Mouse (Mus musculus) naive thymus-derived CD4-positive, alpha-beta T cell, adult 2 months (primary cell): ENCODE measurements around the gene Nlgn3.

ENCODE experiments used
- DNase-seq: peaks from one replicate; pipeline ENCODE4 v3.0.0-alpha.2; 2011; ENCODE audit warnings: low read depth

Nlgn3 gene

GRCm38 (mm10) chrX:101299055-101299454, at the start of gene Nlgn3:
Gene Nlgn3 (plus strand): TSS chrX:101299168.
- DNase-seq, result no peak

DNA sequence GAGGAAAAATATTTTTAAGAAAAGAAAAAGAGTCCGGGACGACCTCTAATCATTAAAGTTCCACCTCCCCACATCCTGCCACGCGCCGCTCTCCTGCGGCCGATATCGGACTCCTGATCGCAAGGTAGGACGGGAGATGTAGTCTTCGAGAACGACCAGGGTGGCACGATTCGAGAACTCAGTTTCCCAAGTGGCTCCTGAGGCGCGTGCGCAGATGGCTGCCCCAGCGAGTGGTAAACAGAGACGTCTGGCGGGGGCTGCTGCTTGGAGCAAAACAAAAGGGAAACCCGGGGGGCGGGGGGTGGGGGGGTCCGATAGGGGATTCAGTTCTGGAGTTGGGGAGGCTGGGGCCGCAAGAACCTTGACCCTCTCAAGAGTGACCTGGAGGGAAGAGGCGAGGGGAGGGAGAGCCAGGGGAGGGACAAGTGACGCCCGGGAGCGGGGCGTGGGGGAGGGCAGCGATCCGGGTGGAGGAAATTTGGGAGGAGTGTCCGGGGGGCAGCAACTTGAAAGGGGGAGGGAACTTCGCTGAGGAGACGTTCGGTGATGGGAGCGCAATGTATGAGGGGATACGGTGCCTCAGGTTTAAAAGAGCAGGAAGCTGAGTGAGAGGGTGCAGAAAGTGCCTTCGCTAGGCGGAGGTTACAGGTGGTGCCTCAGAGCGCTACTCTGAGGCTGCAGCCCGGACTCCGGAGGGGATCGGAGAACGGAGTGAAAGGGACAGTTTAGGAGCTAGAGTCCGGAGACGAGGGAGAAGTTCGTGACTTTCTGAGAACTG, 44.8 kb upstream of the Nlgn3 start, which contains the start of gene Foxo4:
Foxo4 (plus strand) TSS at position 577 of the 778 bp plus-strand sequence.
- peak; percentile 90 for DNase-seq

DNA sequence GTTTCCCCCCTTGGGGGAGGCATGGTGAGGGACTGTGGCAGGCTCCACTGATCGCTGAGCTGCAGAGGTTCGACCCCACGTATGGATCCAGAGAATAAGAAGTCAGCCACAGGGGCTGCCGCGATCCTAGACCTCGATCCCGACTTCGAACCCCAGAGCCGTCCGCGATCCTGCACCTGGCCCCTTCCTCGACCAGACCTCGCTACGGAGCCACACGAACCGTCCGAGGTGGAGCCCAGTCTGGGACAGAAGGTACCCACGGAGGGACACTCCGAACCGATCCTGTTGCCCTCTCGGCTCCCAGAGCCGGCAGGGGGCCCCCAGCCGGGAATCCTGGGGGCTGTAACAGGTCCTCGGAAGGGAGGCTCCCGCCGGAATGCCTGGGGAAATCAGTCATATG, 44.2 kb upstream of the Nlgn3 start:
- no peak for DNase-seq

DNA sequence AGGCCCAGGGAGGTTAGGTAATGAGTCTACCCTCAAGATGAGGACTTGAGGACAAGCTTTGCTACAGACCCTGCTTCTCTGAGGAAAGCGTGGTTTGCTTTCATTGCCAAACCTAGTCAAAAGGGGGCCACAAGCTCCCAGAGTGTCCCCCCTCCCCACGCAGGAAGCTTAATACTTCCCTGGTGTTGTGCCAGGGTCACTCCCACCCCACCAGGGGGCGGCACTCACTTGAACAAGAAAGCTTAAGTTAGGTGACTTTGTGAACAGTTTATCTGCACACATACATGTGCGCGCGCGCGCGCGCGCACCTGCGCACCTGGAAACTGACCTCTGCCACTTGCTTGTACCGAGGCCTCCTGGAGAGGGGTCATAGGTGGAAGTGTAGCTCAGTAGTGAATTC, 42.4 kb upstream of the Nlgn3 start:
- DNase-seq, result peak; percentile 76

GRCm38 (mm10) chrX:101260441-101261325, 38.3 kb upstream of the Nlgn3 start:
- DNase-seq, result peak; percentile 47

GRCm38 (mm10) chrX:101263892-101264291, 35.1 kb upstream of the Nlgn3 start, which contains the start of gene Gm614:
Gene Gm614 (minus strand): TSS chrX:101263992.
- DNase-seq, result no peak

DNA sequence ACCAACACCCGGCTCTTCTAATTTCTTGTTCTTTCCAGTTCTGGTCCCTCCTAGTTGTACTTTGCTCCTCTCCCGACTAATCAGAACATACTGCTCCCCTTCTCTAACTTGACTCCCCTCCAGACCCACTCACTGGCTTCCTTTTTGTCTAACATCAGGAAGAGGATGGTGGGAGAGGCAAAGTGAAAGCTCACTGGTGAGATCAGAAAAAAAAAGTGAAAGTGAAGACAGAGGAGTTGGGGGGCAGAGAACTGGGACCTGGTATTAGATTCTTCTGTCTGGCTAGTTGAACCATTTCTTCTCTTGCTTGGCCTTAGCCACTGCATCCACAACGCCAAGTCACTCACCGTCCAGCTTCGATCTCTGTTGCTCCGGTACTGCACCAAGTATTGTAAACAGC, 32.3 kb upstream of the Nlgn3 start:
- DNase-seq, result no peak

GRCm38 (mm10) chrX:101268025-101268754, 30.8 kb upstream of the Nlgn3 start, which contains the start of gene Il2rg:
Gene Il2rg (minus strand): TSS chrX:101268255.
- peak; percentile 88 for DNase-seq

DNA sequence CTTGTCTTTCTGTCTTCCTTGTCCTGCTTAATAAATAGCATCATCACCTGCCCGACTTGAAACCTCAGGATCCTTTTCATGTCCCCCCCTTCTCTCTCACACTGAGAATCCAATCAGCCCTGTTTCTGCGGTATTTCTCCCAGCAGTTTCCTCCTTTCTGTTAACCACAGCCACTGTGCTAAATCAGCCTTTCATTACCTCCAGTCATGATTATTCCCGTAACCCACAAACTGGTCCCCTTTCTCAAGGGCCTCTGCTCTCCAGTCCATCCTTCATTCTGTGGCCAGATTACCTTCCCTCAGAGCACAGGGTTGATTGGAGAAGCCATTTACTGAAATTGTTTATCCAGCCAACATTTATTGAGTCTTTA, 30.2 kb upstream of the Nlgn3 start, which contains the start of gene Gm20489:
Gm20489 (minus strand) TSS at position 269 of the 370 bp plus-strand sequence.
- DNase-seq, result no peak

- peak; percentile 64 for DNase-seq
These were observed 25.6 kb upstream of the Nlgn3 start for GRCm38 (mm10) chrX:101273410-101273809.

GRCm38 (mm10) chrX:101273875-101274738, 24.9 kb upstream of the Nlgn3 start, which contains the start of gene Med12:
Gene Med12 (plus strand): TSS chrX:101274030.
- DNase-seq, result peak; percentile 87

DNA sequence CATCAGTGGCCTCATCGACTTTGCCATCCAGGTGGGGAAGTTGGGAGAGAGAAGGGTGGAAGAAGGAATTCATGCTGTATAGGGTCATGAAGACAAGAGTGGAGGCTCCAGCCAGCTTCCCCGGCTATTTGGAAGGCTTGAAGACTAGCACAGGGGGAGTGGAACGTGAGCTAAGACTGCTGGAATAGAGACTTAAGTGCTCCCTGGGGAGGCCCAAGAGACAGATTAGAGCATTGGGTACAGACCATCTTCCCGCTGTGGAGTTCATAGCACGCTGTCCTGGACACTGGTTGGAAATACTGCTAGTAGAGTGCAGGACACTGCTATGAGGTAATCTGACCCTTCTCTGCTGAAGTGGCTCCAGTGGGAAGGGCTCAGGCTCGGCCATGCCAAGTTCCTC, 16.2 kb upstream of the Nlgn3 start:
- DNase-seq, result no peak

GRCm38 (mm10) chrX:101285534-101285933, 13.4 kb upstream of the Nlgn3 start:
- peak; percentile 77 for DNase-seq

GRCm38 (mm10) chrX:101285953-101286670, 12.9 kb upstream of the Nlgn3 start:
- no peak for DNase-seq

DNA sequence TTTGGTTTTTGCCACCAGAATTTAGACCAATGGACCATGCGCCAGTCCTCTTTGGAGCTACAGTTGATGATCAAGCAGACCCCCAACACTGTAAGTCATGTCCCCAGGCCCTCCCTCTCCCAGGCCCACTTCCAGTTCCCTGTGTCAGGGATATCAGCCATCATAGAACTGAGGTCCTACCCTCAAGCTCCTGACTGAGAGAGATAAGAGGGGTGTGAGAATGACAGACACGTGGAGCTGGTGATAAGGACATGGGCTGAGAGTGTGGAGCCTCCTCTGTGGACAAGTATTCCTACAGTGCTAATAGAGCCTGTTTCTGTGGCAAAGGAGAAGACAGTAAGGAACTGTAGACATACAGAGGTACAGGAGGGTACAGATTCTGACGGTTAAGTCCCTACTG, 11.4 kb upstream of the Nlgn3 start:
- DNase-seq, result no peak

GRCm38 (mm10) chrX:101288432-101288831, 10.5 kb upstream of the Nlgn3 start:
- no peak for DNase-seq

DNA sequence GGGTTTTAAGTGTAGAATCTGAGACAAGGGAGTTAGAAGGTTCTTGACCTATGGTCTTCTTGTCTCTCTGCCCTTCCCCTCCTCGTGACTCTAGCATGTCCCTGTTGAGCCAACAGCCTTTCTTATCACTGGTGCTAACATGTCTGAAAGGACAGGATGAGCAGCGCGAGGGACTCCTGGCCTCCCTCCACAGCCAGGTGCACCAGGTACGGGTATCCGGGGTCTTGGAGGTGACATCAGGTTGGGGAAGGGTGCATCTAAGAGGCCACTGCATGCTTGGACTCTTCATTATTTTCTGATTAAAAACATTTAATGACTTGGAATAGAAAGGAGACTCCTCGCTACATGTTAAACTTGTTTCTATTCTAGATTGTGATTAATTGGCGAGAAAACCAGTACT, 9.9 kb upstream of the Nlgn3 start:
- no peak for DNase-seq

DNA sequence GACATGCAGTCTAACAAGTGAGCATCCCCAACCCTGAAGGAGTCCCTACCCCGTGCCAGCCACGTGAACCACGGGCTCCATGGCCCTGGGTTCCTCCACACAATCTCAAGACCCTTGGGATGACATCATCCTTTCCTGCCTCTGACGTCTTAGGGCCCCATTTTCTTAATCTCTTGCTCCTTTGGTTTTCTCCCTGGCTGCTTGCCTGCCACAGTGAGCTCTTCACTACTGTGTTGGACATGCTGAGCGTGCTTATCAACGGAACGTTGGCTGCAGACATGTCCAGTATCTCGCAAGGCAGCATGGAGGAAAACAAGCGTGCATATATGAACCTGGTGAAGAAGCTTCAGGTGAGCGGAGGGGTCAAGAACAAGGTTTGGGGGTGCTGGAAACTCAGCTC, 8.9 kb upstream of the Nlgn3 start:
- DNase-seq, result no peak

DNA sequence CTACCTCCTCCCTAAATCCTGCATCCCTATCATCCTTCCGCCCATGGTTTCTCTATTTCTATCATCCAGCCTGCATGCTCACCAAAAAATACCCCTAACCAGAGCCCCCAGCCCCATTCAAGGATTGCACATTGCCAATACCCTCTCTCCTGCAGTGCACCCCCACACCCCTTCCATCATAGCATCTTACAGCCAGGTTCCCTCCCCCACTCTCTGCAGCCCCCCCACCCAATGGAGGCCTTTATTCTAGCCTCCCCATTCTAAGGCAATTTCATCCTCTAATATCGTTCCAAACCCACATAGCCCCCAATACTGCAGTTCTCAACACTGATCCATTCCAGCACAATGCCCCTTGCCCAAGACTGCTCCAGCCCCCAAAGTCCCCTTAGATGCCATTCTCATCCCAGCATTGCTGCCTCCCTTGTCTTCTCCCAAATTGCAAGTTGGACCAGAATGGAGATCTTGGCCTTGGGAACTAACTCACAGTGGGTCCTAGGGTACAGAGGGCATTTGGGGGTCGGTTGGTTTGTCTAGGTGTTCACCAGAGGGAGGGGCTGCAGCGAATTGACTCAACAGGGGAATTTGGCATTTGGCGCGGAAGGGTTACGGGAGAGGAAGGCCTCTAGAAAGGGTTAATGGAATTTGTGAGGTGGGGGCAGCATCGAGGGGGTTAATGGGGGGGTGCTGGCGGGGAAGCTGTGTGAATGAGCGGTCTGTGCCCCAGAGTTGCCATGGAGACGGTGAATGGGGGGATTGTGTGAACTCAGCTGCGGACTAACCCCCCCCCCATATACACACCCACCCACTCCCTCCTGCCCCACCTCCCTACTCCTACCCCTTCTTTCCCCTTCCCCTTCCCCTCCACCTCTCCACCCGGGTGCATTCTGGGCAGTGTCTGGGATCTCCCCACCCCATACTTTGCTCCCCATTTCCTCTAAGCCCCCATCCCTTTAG, 782 bp downstream of the Nlgn3 start:
- DNase-seq, result no peak
